Mouse (Mus musculus): ENCODE data around the gene Zpbp2.
A peak's percentile ranks its signal among the peaks of the same experiment; 100 is the strongest.

Gene Zpbp2

GRCm38 (mm10) chr11:98550975-98551828 lies at the start of gene Zpbp2:
Gene Zpbp2 (plus strand): TSS chr11:98551097.
- DNase-seq (ENCODE audit: low spot score in 2 of 2) = peak; percentile 84 to 86

GRCm38 (mm10) chr11:98504926-98505325 lies 46.0 kb upstream of the Zpbp2 start:
- no peak for DNase-seq (ENCODE audit: low spot score in 2 of 2)

- DNase-seq (ENCODE audit: low spot score in 2 of 2) = peak in 1 of 2 experiments; percentile 24
Measured at GRCm38 (mm10) chr11:98509434-98509833, 41.5 kb upstream of the Zpbp2 start.

GRCm38 (mm10) chr11:98510125-98510524 lies 40.8 kb upstream of the Zpbp2 start:
- DNase-seq (ENCODE audit: low spot score in 2 of 2) = no peak

DNA sequence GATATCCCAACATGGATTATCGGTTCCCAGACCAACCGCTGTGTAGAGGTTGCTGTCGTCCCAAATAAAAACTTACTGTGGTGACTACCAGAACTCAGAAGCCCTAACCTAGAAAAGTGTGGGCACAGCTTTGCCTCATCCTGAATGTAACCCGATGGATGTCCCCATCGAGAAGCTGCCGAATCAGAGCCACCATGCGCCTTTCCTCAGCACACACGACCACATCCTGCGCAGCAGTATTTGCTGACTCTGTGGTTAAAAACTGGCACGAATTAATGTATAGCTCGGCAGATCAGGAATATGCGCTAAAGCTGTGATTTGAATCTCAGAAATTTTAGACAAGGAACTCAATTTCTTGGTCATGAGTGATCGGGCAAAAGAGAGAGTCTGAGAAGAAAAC lies 38.0 kb upstream of the Zpbp2 start:
- no peak for DNase-seq (ENCODE audit: low spot score in 2 of 2)

DNA sequence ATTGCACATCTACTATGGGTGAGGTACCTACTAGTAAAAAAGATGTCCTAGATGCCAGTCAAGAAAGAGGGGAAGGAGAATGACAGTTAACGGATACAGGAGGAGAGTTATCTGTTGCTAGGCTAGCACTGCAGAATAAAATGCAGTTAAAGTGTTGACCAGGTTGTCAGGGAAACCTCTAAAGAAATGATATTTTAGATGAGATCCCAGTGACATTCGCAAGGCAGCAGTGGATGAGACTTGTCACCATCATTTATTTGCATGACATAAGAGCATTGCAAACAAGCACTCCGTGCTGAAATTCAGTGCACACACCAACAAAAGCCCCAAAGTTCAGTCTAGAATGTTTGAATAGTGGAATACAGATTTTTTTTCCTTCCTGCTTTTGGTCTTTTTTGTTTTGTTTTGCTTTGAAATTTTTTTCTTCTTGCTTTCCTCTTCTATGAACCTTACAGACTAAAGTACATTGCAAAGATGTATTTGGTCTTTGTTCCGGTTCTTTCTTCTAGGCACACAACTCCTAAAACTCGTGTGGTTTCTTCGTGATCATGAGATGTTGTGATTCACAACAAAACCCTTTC lies 37.5 kb upstream of the Zpbp2 start:
- DNase-seq (ENCODE audit: low spot score in 2 of 2) = no peak

- DNase-seq (ENCODE audit: low spot score in 2 of 2) = no peak
Measured at GRCm38 (mm10) chr11:98520468-98520867, 30.4 kb upstream of the Zpbp2 start.

DNA sequence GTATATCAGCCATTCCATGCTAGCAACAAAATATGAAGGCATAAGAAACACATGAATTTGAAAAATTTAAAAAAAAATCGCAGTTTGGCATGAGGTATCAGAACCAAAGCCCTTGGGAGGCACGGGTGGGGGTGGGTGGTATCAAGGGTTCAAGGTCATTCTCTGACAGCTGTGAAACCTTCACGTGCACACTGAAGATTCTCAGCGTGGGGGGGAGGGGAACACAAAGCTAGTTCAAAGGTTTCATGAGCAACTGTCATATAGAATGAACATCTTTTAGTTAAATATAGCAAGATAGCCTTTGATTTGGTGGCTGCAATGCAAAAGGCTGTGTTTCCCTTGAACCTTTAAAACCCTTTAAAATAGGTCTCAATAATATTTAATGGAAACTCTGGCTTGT lies 25.8 kb upstream of the Zpbp2 start:
- DNase-seq (ENCODE audit: low spot score in 2 of 2) = no peak

- DNase-seq (ENCODE audit: low spot score in 2 of 2) = no peak
Measured at GRCm38 (mm10) chr11:98526824-98527461, 24.0 kb upstream of the Zpbp2 start.

- no peak for DNase-seq (ENCODE audit: low spot score in 2 of 2)
Measured at GRCm38 (mm10) chr11:98537480-98538034, 13.3 kb upstream of the Zpbp2 start.

DNA sequence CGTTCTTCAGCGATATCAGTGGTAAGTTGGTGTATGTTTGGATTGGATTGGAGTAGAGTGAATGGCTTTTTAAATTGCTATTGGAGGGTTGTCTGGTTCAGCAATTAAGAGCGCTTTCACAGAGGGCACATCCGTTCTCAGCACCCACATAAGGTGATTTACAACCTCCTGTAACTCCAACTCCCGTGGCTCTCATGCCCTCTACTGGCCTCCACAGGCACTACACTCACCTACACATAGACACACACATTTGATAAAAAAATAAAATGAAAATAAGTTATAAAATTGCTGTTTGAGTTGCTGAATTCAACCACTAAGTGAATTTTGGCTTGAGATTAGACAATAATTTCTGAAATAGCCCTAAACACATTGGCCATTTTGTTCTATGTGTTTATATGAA lies 10.6 kb upstream of the Zpbp2 start:
- DNase-seq (ENCODE audit: low spot score in 2 of 2) = no peak

- DNase-seq (ENCODE audit: low spot score in 2 of 2) = no peak
Measured at GRCm38 (mm10) chr11:98542553-98542952, 8.3 kb upstream of the Zpbp2 start.

DNA sequence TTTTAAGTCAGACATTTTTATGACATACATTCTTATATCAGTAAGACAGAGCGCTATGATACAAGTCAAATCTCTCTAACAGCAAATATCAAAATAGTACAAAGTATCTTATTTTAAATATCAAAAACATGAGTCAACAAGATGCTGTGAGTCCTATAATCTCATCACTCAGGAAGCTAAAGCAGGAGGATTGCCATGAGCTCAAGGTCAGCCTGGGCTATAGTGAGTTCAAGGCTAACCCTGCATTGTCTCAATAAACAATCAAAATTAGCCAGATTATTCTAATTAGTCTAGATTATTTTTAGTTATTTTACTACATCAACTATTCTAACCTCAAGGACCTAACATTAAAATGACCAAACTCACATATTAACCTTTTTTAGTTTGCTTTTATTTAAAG lies 7.5 kb upstream of the Zpbp2 start:
- no peak for DNase-seq (ENCODE audit: low spot score in 2 of 2)

DNA sequence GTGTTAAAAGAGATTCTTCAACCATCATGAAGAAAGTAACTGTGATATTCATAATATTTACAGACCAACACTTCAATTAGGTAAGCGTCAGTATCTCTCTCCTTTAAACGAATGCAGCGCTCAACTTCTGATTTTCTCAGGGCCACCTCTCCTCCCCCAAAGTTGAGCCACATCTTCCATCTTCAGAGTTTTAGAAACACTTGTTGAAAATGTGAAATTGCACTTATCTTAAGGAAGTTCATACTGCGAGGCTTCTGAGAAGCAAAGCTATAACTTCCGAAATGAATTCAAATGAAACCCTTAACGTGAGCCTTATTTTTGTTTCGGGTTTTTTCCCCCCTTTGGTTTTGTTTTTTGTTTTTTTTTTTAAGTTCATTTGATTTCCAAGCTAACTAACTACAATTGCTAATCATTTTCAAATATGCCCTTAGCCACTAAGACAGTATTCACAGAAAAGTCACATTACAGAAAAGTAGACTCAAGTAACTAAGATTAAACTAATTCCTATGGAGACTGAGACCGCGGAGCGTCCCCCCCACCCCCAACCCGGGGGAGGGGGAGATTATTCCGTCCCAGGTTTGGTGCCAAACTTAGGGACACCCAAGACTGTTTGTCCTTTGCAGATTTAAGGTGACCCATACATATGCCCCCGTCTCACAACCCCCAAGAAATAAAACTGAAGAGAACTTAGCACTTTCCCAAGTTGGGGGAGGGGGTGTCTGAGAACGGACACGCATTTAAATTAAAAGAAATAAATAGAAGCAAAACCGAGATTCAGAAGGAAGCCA lies 5.8 kb upstream of the Zpbp2 start:
- no peak for DNase-seq (ENCODE audit: low spot score in 2 of 2)

DNA sequence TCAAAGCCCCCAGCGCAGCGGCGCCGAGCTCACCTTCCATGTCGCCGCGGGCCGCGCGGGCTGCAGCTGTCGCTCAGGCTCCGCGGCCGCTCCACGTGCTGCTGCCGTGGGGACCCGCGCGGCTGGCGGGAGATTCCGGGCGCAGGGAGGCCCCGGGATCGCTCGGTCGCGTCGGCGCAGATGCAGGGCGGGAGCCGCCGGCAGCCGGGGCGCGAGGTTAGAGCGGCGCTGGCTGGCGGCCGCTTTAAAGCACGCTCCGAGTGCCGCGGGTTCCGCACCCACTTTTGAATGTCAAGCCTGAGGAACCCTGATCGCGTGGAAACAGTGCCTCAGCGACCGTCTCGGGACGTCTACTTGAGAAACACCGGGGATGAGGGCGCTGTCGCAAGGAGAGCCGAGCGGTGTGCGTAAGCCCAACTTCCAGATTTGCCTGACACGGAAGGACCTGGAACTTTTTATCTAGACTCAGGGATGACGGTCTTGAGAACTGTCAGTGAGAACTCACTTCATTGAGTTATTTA lies 5.1 kb upstream of the Zpbp2 start, which contains the start of gene Ikzf3:
TSS of gene Ikzf3 (minus strand) at position 321 of the 521 bp plus-strand sequence.
- DNase-seq (ENCODE audit: low spot score in 2 of 2) = peak in 1 of 2 experiments; percentile 2

GRCm38 (mm10) chr11:98546529-98547307 lies 4.2 kb upstream of the Zpbp2 start:
- DNase-seq (ENCODE audit: low spot score in 2 of 2) = no peak

DNA sequence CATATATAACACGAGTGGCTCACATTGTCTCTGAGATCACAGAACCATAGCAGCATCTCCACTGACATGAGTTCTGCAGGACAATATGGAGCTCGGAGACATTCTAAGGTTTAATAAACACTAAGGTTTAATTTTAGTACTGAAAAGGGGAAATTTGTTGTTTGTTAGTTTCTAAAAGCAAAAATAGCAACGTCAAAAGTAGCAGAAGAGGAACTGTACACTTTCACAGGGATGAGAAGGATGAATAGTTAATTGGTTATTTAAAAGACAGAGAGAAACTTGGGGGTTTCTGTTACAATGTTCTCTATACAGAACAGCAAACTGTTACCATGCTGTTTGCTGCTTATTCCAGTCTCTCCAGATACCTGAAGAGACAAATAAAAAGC lies 3.6 kb upstream of the Zpbp2 start:
- DNase-seq (ENCODE audit: low spot score in 2 of 2) = no peak

DNA sequence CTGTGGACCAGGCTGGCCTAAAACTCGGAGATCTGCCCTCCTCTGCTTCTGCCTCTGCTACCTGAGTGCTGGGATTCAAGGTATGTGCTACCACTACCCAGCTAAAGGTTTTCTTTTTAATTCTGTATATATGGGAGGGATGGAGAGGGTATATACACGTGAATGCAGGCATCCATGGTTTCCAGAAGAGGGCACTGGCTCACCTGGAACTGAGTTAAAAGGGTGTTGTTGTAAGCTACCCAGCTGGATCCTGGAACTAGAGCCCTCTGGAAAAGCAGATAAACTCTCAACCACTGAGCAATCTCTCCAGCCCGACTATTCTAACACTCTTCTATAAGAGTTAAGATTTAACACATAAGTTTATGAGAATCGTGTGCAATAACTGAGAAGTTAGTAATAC lies 1.5 kb upstream of the Zpbp2 start:
- DNase-seq (ENCODE audit: low spot score in 2 of 2) = no peak

GRCm38 (mm10) chr11:98550311-98550974 lies 454 bp upstream of the Zpbp2 start:
- no peak for DNase-seq (ENCODE audit: low spot score in 2 of 2)

DNA sequence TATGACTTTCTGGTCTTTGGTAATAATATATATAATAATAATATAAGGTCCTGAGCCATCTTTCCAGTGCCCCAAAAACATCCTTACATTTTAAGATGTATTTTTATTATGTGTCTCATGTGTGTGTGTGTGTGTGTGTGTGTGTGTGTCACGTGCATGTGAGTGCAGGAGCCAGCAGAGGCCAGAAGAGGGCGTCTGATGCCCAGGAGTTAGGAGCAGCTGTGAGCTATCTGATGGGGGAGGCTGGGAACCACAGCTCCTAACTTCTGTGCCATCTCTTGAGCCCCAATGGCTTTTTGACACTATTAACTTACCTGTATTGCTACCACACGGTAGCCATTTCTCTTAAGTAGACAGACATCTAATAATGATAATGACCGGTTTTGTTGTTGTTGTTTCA lies 3.1 kb downstream of the Zpbp2 start:
- no peak for DNase-seq (ENCODE audit: low spot score in 2 of 2)
